Mouse (Mus musculus) thymus, adult 2 months (tissue): ENCODE measurements around the gene Coq5.
A peak's percentile ranks its signal among the peaks of the same experiment; 100 is the strongest.

Source experiments
- CTCF ChIP-seq: fragments of 200-500 bp; IDR thresholded peaks from 2 replicates; pipeline ENCODE4 v1.5.1; 2012; ENCODE audit warnings: mild to moderate bottlenecking, control low read depth, low read length, moderate library complexity, borderline replicate concordance; ENCODE audit not compliant: control insufficient read depth, poor library complexity, insufficient read depth; ENCODE audit errors: extremely low read depth
- POLR2A ChIP-seq: fragments of 200-500 bp; IDR thresholded peaks from 2 replicates; pipeline ENCODE4 v1.6.1; 2012; ENCODE audit warnings: mild to moderate bottlenecking, low read length, control low read depth, moderate library complexity; ENCODE audit not compliant: control insufficient read depth, poor library complexity, insufficient read depth; ENCODE audit errors: extremely low read depth

DNA sequence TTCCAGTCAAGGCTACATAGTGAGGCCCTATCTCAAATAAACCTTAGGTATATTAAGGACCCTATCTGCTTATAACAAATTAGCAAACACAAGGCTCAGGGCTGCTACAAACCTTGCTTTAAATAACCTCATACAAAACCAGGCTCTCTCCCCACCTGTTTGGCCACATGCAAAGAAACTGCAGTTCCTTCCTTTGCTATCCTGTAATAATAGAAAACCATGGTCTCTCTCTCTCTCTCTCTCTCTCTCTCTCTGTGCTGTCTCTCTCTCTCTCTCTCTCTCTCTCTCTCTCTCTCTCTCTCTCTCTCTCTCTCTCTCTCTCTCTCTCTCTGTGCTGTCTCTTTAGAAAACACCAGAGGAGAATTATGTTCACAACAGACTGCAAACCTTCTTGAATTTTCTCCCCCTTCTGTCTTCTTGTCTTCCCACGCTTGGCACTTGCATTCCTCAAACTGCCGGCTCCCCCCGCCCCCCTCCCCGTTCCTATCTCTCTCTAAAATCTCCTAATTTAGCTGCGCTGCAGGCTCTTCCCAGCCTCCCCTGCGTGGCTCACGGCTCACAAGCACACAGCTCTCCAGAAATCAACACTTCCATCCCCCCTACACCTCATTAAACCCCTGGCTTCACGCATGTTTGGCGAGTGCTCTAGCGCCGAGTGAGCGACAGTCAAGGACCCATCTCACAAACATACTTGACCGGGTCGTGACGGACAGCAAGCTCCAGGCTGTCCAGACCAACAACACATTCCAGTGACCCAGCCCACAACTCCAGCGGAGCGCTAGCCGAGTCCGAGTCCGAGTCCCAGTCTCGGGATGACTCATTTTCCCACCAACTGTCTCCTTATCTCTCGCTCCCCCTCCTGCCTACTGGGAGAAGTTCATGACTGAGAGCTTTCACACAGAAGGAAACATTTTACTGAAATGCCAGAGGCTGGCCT lies 39.8 kb downstream of the Coq5 start:
- TF ChIP-seq POLR2A (no peak), CTCF (0 out of 2 replicates have a peak, but pooled peaks have one; percentile 16)
